Mouse (Mus musculus): ENCODE measurements around the gene Gpd2.

DNA sequence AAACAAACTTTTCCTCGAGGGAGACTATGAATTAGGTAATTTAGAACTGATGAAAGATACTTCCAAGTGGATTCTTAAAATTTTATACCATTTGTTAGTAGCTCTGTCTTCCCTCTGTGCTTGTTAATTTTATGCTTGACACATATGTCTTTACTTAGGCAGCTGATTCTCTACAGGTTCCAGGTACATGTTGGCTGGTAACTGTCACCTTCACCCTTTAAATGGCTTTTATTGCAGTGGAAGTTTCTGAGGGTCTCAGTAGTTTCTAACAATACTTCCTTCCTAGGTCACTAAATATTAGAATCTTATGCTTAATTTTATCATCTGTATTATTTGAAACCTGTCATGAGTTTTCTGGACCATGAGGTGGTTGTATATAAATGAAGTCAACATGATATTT lies 105.5 kb downstream of the Gpd2 start:
- no peak for TF ChIP-seq CTCF (IDR thresholded peaks at IDR 0.05; ENCODE audit: borderline replicate concordance, insufficient read depth, low read length)
- TF ChIP-seq POLR2A (IDR thresholded peaks at IDR 0.05; ENCODE audit: low read depth, low read length), result no peak
